Mouse (Mus musculus): ENCODE results near the gene St6gal1. TPM values are rescaled to one million over a fixed set of nuclear protein-coding genes. Genes with fewer than 3 reads are reported as not detected.

Gene St6gal1
- polyA plus RNA-seq, 1 experiment = 8.7 TPM

DNA sequence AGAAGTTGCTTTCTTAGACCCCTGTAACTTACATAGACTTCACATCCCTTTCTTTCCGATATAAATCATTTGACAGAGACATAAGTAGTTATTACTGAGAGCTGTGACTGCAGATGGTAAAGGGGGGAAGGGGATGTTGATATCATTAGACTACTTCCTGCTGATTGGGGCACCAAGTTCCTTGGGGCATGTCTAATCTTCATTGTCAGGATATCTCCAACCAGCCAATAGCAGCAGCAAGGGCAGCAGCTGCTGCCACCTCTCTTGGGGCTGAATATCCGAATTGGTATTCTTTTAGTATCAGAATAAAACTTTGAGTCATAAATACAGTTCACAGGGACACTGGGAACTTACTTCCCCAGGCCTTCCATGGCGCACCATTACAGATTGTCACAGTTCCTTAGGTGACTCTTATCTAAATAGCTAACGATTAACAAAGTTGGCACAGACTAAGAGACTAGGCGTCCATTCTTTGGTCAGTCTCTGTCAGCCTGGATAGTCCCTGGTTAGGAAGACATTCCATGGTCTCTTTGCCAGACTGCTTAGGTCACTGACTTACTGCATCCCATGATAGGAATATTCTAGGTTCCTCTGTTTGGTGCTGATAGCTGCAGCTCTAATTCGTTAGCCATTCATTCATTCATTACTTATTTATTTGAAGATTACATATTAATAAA lies 109.5 kb downstream of the St6gal1 start:
- WGBS = 61% methylated on average over 6 of the region's 6 CpGs

DNA sequence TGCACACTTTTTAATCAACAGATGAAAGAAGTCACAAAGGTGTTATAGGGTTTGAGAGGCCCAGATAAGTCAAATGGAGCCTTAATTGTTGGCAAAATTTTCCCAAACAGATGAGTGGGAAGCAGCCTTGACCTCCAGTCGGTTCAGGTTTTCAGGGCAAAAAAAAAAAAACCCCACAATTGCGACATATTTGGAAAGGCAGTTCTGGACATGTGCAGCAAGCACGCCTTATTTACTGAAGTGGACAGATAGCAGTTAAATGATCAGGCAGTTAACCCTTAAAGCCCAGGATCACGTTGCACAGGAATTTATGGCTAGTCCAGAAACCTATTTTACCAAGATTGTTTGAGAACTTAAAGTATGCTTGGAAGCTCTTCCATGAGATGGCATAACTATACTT lies 112.8 kb downstream of the St6gal1 start:
- WGBS = 49% methylated on average over 4 of the region's 4 CpGs
- Histone ChIP-seq H3K27ac (ENCODE audit: control insufficient read depth, insufficient read depth, low read depth, low read length, poor library complexity) (no peak overlapping the region), H3K4me1 (ENCODE audit: control insufficient read depth, insufficient read depth, low read length) (no peaks in the 10 kb centered on the region), H3K4me3 (replicated peaks; ENCODE audit: control insufficient read depth, low read depth, low read length) (no peak overlapping the region)
- TF ChIP-seq POLR2A (IDR thresholded peaks at IDR 0.05; ENCODE audit: borderline replicate concordance, control insufficient read depth, low read depth, low read length) (no peak), CTCF (IDR thresholded peaks at IDR 0.05; ENCODE audit: control insufficient read depth, insufficient read depth, low read length) (no peak)

More for the DNA sequence above, 109.5 kb downstream of the St6gal1 start:
- Histone ChIP-seq H3K4me1 (ENCODE audit: control insufficient read depth, insufficient read depth, low read length) (no peaks in the 10 kb centered on the region), H3K4me3 (replicated peaks; ENCODE audit: control insufficient read depth, low read depth, low read length) (no peak overlapping the region), H3K27ac (ENCODE audit: control insufficient read depth, insufficient read depth, low read depth, low read length, poor library complexity) (no peak overlapping the region)
- no peak for TF ChIP-seq CTCF (IDR thresholded peaks at IDR 0.05; ENCODE audit: control insufficient read depth, insufficient read depth, low read length)
- no peak for TF ChIP-seq POLR2A (IDR thresholded peaks at IDR 0.05; ENCODE audit: borderline replicate concordance, control insufficient read depth, low read depth, low read length)

DNA sequence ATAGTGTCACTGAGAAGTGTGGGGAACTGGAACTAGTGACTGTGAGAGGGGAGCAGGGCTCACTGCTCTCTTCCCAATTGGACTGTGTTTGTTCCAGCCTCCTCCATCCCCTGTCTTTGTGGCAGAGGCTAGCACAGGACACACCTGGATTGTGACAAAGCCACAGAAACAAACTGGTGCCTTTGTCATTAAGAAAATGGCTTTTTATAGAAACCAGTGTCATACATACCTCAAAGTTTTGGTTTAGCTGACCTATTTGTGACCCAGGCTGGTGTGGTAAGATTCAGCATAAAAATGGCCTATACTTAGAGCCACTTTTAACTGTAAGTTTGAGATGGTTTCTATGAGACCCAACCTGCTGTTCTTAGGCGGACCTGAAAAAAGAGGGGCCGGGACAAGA lies 116.7 kb downstream of the St6gal1 start:
- H3K27ac ChIP-seq (ENCODE audit: control insufficient read depth, insufficient read depth, low read depth, low read length, poor library complexity) = no peak overlapping the region
- TF ChIP-seq POLR2A (IDR thresholded peaks at IDR 0.05; ENCODE audit: borderline replicate concordance, control insufficient read depth, low read depth, low read length) = no peak
- no peak for TF ChIP-seq CTCF (IDR thresholded peaks at IDR 0.05; ENCODE audit: control insufficient read depth, insufficient read depth, low read length)
- 91% methylated on average over 2 of the region's 2 CpGs for WGBS
- no peaks in the 10 kb centered on the region for H3K4me1 ChIP-seq (ENCODE audit: control insufficient read depth, insufficient read depth, low read length)
- H3K4me3 ChIP-seq (replicated peaks; ENCODE audit: control insufficient read depth, low read depth, low read length) = no peak overlapping the region

DNA sequence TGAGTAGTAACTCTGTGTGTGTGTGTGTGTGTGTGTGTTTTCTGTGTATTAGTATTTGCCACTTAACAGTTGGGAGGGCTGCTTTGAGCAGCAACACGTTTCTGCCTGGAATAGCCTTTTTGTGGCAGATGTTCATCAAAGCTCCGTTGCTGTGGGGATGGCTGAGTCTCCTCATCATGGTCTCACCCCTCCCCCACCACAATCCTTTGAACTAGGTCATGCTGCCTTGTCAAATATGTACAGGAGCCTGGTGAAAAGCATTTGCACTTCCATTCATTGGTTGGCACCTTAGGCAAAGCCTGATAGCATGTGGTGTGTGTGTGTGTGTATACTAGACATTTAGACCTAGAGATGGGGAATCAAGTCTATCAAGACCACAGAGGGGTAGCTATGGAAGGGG lies 126.3 kb downstream of the St6gal1 start:
- TF ChIP-seq CTCF (IDR thresholded peaks at IDR 0.05; ENCODE audit: control insufficient read depth, insufficient read depth, low read length) = no peak
- no peak for TF ChIP-seq POLR2A (IDR thresholded peaks at IDR 0.05; ENCODE audit: borderline replicate concordance, control insufficient read depth, low read depth, low read length)
- Histone ChIP-seq H3K27ac (ENCODE audit: control insufficient read depth, insufficient read depth, low read depth, low read length, poor library complexity) (no peak overlapping the region), H3K4me1 (ENCODE audit: control insufficient read depth, insufficient read depth, low read length) (no peaks in the 10 kb centered on the region), H3K4me3 (replicated peaks; ENCODE audit: control insufficient read depth, low read depth, low read length) (no peak overlapping the region)
- 60% methylated on average over 2 of the region's 2 CpGs for WGBS

DNA sequence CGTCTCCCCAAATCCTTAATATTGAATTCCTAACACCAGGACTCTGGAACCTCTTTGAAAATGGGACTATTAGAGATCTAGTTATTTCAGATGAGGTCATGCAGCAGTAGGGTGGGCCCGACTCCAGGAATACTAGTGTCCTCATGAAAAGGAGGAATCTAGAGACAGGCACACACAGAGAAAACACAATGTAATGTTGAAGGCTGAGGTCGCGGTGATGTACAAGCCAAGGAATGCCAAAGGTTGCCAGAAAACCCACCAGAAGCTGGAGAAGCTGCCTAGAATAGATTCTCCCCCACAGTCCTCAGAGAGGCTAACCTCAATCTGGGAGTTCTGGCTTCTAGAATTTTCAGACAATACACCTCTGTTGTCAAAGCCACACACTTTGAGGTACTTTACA lies 136.5 kb downstream of the St6gal1 start:
- no peak for TF ChIP-seq CTCF (IDR thresholded peaks at IDR 0.05; ENCODE audit: control insufficient read depth, insufficient read depth, low read length)
- TF ChIP-seq POLR2A (IDR thresholded peaks at IDR 0.05; ENCODE audit: borderline replicate concordance, control insufficient read depth, low read depth, low read length) = no peak
- no peak overlapping the region for H3K27ac ChIP-seq (ENCODE audit: control insufficient read depth, insufficient read depth, low read depth, low read length, poor library complexity)
- H3K4me1 ChIP-seq (ENCODE audit: control insufficient read depth, insufficient read depth, low read length) = no peaks in the 10 kb centered on the region
- no peak overlapping the region for H3K4me3 ChIP-seq (replicated peaks; ENCODE audit: control insufficient read depth, low read depth, low read length)
- 81% methylated on average over 4 of the region's 4 CpGs for WGBS

DNA sequence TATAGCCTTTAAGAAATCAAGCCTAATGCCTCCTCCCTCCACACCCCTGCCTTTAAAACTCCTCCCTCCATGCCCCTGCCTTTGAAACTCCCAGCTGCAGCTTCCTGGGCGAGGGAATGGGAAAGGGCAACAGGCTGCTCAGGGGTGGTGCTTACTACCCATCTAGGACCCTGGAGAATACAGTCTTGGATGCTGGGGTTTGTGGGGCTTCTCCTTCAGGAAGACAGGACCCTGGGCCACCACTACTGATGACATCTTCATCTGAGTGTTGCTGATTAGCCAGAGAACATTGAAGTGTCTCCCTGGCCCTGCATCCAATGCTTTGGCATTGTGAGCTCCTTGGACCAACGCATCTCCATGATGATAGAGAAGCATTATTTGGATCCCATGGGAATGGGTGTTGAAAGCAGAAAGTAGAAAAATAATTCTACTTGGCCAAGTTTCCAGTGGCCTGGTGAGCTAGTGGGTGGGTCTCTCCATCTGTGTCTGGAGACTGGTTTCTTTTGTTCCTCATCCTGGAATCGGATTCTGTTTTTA lies 137.0 kb downstream of the St6gal1 start:
- Histone ChIP-seq H3K27ac (ENCODE audit: control insufficient read depth, insufficient read depth, low read depth, low read length, poor library complexity) (no peak overlapping the region), H3K4me3 (replicated peaks; ENCODE audit: control insufficient read depth, low read depth, low read length) (no peak overlapping the region), H3K4me1 (ENCODE audit: control insufficient read depth, insufficient read depth, low read length) (no peaks in the 10 kb centered on the region)
- WGBS = 69% methylated on average over 3 of the region's 3 CpGs
- TF ChIP-seq POLR2A (IDR thresholded peaks at IDR 0.05; ENCODE audit: borderline replicate concordance, control insufficient read depth, low read depth, low read length) (no peak), CTCF (IDR thresholded peaks at IDR 0.05; ENCODE audit: control insufficient read depth, insufficient read depth, low read length) (no peak)

DNA sequence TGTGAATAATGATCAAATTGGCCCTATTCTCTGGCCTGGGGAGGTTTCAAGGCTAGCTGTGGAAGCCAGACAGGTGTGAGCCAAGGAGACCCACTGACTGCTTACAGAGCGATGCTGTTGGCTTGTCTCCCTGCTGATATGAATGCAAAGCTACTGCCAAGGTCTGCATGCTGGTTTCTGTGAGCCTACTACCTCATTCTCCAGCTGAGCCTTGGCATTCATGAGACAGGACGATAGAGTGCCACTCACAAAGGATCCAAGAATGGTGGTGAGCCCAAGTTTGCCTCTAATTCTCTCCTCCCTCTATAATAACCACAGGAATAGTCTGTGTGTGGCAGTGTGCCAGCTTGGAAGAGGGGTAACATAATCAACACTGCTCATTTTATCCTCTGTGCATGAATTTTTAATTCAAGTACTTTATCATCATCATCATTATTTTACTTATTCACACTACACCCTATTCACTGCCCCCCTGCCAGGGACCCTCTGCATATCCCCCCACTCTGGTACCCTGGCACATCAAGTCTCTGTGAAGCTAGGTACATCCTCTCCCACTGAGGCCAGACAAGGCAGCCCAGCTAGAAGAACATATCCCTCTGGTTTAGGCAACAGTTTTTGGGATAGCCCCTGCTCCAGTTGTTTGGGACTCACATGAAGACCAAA lies 139.9 kb downstream of the St6gal1 start:
- WGBS = 76% methylated on average over 2 of the region's 2 CpGs
- no peaks in the 10 kb centered on the region for H3K4me1 ChIP-seq (ENCODE audit: control insufficient read depth, insufficient read depth, low read length)
- no peak overlapping the region for H3K4me3 ChIP-seq (replicated peaks; ENCODE audit: control insufficient read depth, low read depth, low read length)
- TF ChIP-seq POLR2A (IDR thresholded peaks at IDR 0.05; ENCODE audit: borderline replicate concordance, control insufficient read depth, low read depth, low read length) (no peak), CTCF (IDR thresholded peaks at IDR 0.05; ENCODE audit: control insufficient read depth, insufficient read depth, low read length) (no peak)
- H3K27ac ChIP-seq (ENCODE audit: control insufficient read depth, insufficient read depth, low read depth, low read length, poor library complexity) = no peak overlapping the region

DNA sequence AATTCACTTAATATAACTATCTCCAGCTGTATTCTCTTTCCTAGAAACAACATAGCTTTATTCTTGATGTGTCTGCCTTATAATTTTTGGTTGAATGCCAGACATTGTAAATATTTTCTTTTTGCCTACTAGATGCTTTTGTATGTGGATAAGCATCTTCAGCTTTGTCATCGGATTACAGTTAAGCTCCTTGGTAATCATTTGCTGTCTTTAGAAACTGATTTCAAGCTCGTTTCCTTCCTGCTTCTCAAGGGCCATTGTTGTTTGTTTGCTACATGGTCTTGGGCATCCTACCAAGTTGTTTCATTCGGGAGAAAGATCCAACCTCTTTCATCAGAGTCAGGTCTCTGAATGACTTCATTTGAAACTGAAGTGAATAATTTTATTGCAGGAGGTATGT lies 144.6 kb downstream of the St6gal1 start:
- TF ChIP-seq CTCF (IDR thresholded peaks at IDR 0.05; ENCODE audit: control insufficient read depth, insufficient read depth, low read length) (no peak), POLR2A (IDR thresholded peaks at IDR 0.05; ENCODE audit: borderline replicate concordance, control insufficient read depth, low read depth, low read length) (no peak)
- Histone ChIP-seq H3K4me1 (ENCODE audit: control insufficient read depth, insufficient read depth, low read length) (peaks cover 1% of the 10 kb centered on the region; the same call in 1 of the 2 replicates), H3K4me3 (replicated peaks; ENCODE audit: control insufficient read depth, low read depth, low read length) (no peak overlapping the region), H3K27ac (ENCODE audit: control insufficient read depth, insufficient read depth, low read depth, low read length, poor library complexity) (no peak overlapping the region)
- WGBS = 65% methylated on average over 3 of the region's 3 CpGs

Measured in bone marrow, adult 2 months (tissue).